Mouse (Mus musculus): ENCODE data around the gene Lrrc30. TPM values are rescaled to one million over a fixed set of nuclear protein-coding genes. Genes with fewer than 3 reads are reported as not detected.

Gene Lrrc30
- total RNA-seq, 2 experiments from 2014 or later, result not detected

DNA sequence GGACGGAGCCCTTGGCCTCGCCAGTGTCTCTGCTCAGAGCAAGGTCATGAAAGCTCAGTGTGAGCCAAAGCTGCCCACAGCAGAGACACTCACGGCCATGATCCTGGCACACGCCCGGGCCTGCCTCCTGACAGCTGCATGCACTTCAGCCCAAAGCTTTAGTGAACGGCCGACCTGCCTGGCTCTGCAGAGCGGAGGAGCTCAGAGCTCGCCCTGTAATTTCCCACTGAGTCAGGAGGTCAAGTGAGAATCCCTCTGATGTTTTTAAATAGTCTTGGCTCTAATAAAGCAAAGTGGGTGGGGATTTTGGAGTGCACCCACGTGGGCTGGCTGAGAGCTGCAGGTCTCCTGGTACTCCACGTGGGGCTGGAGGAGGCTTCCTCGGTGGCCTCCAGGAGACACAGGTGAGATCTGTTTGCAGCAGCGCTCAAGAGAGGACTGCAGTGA, 3.3 kb downstream of the Lrrc30 start:
- Histone ChIP-seq H3K27ac (no peak overlapping the region), H3K4me3 (no peak overlapping the region)
- TF ChIP-seq CTCF (IDR thresholded peaks at IDR 0.05), result no peak
- DNase-seq (ENCODE audit: extremely low spot score in 1 of 2, low spot score in 2 of 2), result no peak
- intact Hi-C loops (cut with DNase I), result no loop called here

DNA sequence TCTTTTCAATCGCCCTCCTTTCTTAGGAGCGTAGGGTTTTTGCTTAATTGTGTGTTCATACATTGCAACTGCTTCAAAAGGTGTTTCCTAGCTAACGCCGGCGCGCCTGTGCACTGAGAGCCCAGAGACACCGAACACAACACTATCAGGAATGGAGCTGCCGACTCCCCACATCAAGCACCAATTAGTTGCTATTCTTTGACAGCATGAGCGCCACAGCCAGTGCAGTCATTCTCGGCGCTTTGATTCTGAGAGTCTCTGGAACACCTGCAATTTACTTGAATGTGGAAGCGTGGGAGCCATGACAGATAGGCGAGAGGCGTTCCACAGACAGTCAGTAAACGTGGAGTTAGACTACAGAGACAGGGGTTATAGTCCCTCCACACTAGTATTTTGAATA, 4.0 kb downstream of the Lrrc30 start:
- TF ChIP-seq CTCF (IDR thresholded peaks at IDR 0.05), result no peak
- H3K4me3 ChIP-seq, result no peak overlapping the region
- intact Hi-C loops (cut with DNase I), result no loop called here
- H3K27ac ChIP-seq, result no peak overlapping the region
- peak in 1 of 2 experiments; percentile 18 for DNase-seq (ENCODE audit: extremely low spot score in 1 of 2, low spot score in 2 of 2)

DNA sequence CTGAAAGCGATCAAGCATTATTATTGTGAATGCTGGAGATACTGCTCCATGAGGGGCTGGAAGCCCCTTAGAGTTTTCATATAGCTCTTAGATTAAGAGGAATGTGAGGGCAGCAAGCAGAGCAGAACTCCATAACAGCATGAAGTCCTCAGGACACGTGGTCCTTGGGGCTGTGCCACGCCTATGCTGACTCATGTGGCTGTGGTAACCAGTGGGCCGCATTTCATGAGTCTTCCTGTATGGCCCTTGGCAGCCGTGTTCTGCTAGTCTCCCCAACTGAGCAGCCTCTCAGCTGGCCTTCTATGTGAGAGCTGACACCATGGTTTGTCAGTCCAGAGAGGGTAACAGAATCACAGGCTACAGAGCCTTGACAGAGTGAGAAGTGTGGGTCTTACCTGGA, 7.1 kb downstream of the Lrrc30 start:
- intact Hi-C loops (cut with DNase I), result no loop called here
- Histone ChIP-seq H3K4me3 (no peak overlapping the region), H3K27ac (no peak overlapping the region)
- no peak for DNase-seq (ENCODE audit: extremely low spot score in 1 of 2, low spot score in 2 of 2)
- TF ChIP-seq CTCF (IDR thresholded peaks at IDR 0.05), result no peak

DNA sequence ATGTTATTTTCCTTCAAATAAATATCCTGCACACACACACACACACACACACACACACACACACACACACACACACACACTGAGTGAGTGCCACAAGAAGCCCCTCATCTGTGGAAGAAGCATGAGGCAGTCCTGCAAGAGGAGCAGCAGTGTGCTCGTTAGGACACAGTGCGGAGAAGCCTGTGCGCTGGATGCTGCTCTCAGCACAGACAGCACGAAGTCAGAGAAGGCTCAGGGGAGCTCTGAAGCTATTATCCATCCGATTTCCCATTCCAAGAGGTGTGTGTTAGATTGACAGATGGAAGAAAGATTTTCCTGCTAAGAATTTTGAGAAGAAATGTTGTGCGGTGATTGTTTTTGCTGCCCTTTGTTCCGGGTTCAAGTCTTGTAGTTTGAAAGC, 13.5 kb downstream of the Lrrc30 start:
- Histone ChIP-seq H3K4me3 (no peak overlapping the region), H3K27ac (no peak overlapping the region)
- DNase-seq (ENCODE audit: extremely low spot score in 1 of 2, low spot score in 2 of 2), result no peak
- TF ChIP-seq CTCF (IDR thresholded peaks at IDR 0.05), result no peak
- intact Hi-C loops (cut with DNase I), result no loop called here

DNA sequence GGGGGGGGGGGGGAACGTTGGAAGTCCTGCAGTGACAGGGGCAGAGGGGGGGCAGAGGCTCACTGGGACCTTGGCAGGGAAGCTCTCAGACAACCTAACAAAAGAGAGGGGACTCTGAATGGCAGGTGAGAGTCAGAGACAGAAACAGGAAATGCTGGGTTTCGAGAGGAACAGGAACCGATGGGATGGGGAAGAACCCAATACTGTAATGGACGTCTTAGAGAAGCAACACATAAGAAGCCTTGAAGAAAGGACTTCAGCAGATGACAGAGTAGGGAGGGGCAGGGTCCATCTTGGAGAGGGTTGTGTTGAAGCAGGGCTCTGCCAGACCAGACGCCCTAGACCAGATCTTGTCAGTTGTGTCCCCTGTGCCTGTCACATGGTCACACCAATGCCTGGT, 18.1 kb downstream of the Lrrc30 start:
- Histone ChIP-seq H3K27ac (no peak overlapping the region), H3K4me3 (no peak overlapping the region)
- intact Hi-C loops (cut with DNase I), result no loop called here
- DNase-seq (ENCODE audit: extremely low spot score in 1 of 2, low spot score in 2 of 2), result no peak
- no peak for TF ChIP-seq CTCF (IDR thresholded peaks at IDR 0.05)

DNA sequence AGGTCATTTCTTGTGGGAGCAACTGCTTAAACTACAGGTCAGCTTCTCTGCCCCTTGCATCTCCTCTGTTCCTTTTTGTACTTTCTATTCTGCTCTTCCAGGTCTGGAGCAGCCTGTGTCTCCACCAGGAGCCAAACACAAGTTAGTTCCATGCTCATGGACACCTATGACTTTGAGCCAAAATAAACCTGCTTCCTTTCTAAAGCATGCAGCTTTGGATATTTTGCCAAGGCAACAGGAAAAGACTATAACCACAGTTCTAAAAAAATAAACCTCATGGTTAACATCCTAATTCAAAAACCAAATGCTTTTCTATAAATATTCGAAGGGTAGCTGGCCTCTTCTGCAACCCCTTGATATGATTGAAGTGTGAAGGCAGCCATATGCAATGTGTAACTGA, 19.9 kb downstream of the Lrrc30 start:
- DNase-seq (ENCODE audit: extremely low spot score in 1 of 2, low spot score in 2 of 2), result no peak
- TF ChIP-seq CTCF (IDR thresholded peaks at IDR 0.05), result no peak
- no peak overlapping the region for H3K4me3 ChIP-seq
- intact Hi-C loops (cut with DNase I), result no loop called here
- H3K27ac ChIP-seq, result no peak overlapping the region

DNA sequence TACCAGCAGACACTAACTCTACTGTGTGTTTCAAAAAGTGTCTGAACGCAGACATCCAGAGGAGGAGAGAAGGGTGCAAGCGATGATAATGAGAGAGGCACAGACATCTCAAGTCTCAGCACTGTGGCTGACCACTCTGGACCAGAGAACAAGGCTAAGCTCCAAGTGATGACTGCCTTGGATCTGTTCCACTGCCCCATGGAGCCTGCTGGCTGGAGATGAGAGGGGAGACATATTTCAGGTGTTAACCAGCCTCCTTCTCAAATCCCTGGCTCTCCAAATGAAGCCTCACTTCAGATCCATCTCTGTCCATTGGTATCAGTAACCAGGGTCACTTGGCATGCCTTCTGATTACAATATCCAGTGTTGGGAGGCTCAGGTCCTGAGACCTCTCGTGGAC, 20.4 kb downstream of the Lrrc30 start:
- TF ChIP-seq CTCF (IDR thresholded peaks at IDR 0.05), result no peak
- no peak overlapping the region for H3K4me3 ChIP-seq
- no peak overlapping the region for H3K27ac ChIP-seq
- no peak for DNase-seq (ENCODE audit: extremely low spot score in 1 of 2, low spot score in 2 of 2)
- intact Hi-C loops (cut with DNase I), result no loop called here

DNA sequence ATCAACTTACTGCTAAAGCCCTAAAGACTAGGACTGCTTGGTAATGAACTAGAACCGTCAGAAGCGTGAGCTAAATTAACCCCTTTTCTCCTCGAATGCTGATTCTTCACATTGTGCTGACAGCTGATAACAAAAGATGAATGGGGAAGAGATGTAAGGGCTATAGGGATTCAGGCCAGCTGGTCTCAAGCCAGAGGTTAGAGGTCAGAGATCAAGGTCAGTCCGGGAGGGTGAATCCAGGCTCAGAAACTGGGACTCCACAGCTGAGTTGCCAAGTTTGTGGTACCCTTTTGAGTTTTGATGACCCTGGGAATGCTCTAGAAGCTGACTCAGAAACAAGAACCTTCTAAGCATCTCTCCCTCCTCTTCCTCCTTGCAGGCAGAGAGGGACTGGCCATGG, 28.1 kb downstream of the Lrrc30 start:
- Histone ChIP-seq H3K4me3 (no peak overlapping the region), H3K27ac (no peak overlapping the region)
- intact Hi-C loops (cut with DNase I), result no loop called here
- no peak for TF ChIP-seq CTCF (IDR thresholded peaks at IDR 0.05)
- DNase-seq (ENCODE audit: extremely low spot score in 1 of 2, low spot score in 2 of 2), result no peak

DNA sequence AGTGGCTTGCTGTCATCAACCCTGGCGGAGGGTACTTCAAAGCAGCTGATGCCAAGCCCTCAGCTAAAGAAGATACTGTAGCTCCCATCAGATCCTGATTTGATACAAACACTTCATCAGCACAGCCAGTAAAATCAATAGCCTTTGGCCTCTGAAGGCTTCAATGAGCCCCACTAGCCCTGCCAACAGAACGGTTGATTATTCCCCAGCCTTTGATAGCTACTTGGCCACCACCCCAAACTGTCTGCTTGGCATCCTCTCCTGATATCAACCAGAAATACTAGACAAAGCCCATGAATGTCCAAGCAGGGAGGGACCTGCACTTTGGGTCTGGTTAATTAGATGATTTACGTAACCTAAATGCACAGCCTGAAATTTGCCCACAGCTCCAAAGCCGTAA, 30.0 kb downstream of the Lrrc30 start:
- Histone ChIP-seq H3K27ac (no peak overlapping the region), H3K4me3 (no peak overlapping the region)
- TF ChIP-seq CTCF (IDR thresholded peaks at IDR 0.05), result no peak
- DNase-seq (ENCODE audit: extremely low spot score in 1 of 2, low spot score in 2 of 2), result no peak
- intact Hi-C loops (cut with DNase I), result no loop called here

DNA sequence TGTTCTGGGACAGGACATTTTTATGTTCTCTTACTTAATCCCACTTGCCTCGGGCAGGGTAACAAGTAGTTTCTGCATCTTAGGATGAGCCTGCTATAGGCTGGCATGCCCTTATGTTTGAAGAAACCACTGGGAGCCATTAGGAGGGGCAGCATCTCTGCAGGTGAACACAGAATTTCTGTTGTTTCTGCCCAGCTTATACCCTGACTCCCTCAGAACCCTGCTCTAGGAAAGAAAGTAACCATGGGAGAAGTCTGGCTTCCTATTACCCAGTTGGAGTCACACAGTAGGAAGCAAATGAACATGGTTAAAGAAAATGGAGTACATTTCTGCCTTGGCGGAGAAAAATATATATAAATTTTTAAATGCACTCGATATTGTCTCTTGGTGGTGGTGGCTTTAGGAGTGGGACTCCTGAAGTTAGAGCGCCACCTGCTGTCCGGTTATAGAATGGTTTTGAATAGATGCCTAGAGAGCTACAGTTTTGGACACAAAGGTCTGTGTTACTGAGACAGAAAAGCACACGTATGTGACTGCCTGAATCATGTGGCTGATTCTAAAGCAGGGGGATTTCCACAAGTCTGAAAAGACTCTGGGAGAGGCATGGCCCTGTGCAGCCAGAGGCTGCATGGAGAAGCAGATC, 47.5 kb downstream of the Lrrc30 start:
- peak; percentile 91 for TF ChIP-seq CTCF (IDR thresholded peaks at IDR 0.05)
- Histone ChIP-seq H3K4me3 (no peak overlapping the region), H3K27ac (no peak overlapping the region)
- intact Hi-C loops (cut with DNase I), result loop anchor here (1.0 to 10.0 kb wide), 5 partner anchors 231 to 1006 kb away; partner anchors contain the start of gene Ptprm
- DNase-seq (ENCODE audit: extremely low spot score in 1 of 2, low spot score in 2 of 2), result peak; percentile 75 to 85

DNA sequence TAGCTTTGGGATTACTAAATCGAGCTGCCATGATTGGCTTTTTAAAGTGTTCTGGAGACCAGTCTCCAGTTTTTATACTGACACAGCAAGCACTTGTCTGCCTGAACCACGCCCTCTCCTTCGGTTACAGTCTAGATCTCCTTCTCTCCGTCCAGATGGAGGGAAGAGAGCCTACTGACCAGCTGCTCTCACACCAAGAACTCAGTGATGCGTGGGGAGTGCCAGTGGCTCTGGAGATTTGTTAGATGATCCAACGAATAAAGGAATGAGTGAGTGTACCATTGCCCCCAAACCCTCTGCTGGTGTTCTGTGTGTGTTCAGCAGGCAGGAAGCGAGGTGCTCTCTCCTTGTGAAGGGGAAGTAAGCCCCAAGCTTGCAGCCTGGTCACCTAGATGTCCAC, 48.0 kb downstream of the Lrrc30 start:
- Histone ChIP-seq H3K27ac (no peak overlapping the region), H3K4me3 (no peak overlapping the region)
- TF ChIP-seq CTCF (IDR thresholded peaks at IDR 0.05), result no peak
- intact Hi-C loops (cut with DNase I), result loop anchor here (2.0 to 10.0 kb wide), 3 partner anchors 410 to 1006 kb away; no protein-coding TSS in a partner anchor
- DNase-seq (ENCODE audit: extremely low spot score in 1 of 2, low spot score in 2 of 2), result no peak

DNA sequence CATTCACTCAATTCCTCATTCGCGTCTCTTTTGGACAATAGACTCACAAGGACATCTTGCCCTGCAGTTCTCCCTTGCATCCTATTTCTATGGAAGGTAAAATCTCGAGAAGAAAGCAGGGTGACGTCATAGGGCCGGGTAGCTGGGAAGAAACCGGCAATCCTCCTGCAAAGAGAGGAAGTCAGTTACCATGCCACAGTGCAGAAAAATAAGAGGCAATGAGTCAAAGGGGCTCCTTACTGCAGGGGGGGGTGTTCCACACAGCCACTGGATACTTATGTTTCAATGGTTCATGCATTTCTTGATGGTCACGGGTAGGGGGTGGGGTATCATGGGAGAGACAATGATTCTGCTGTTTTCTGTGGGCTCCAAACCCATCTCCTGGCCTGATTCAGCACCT, 49.1 kb downstream of the Lrrc30 start:
- H3K4me3 ChIP-seq, result no peak overlapping the region
- TF ChIP-seq CTCF (IDR thresholded peaks at IDR 0.05), result no peak
- no peak for DNase-seq (ENCODE audit: extremely low spot score in 1 of 2, low spot score in 2 of 2)
- intact Hi-C loops (cut with DNase I), result loop anchor here (10.0 kb wide), 1 partner anchor 409 kb away; no protein-coding TSS in a partner anchor
- H3K27ac ChIP-seq, result no peak overlapping the region

DNA sequence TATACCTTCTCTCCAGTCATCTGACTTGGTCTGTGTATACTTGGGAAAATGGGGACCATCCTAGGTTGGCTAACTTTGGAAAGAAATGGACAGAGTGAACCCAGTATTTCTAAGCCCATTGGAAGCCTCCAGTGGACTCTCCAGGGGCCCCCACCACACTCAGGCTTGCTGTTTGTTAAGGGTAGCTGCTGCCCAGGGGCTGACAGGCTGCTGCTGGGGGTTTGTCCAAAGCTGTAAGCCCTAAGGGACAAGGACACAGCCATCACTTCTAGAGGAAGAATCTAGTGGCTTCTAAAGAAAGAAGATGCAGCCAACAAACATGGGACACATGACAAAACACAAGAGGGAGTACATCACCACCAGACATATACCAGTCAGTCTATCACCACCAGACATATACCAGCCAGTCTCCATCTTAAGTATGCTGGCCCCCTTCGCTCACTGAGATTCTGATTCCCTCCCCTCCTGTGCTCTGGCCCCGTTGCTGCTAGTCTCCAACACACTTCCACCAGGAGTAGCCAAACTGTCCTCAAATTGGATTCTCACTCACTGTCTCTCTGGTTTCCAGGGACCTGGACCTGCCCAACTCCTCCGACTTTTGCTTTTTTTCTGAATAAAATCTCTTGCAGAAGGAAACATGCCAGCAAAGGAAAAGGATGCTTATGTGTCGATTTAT, 49.7 kb downstream of the Lrrc30 start:
- Histone ChIP-seq H3K27ac (no peak overlapping the region), H3K4me3 (no peak overlapping the region)
- DNase-seq (ENCODE audit: extremely low spot score in 1 of 2, low spot score in 2 of 2), result no peak
- no peak for TF ChIP-seq CTCF (IDR thresholded peaks at IDR 0.05)
- intact Hi-C loops (cut with DNase I), result loop anchor here (10.0 kb wide), 1 partner anchor 408 kb away; no protein-coding TSS in a partner anchor
